Mouse (Mus musculus) layer of hippocampus, adult 9-11 months (tissue): ENCODE data around the gene Smug1.
A peak's percentile ranks its signal among the peaks of the same experiment; 100 is the strongest.

Experiments
- DNase-seq: peaks from one replicate; pipeline ENCODE4 v3.0.0; 2022

Gene Smug1

GRCm38 (mm10) chr15:103144176-103144575 is 22.7 kb downstream of the Smug1 start:
- no peak for DNase-seq

GRCm38 (mm10) chr15:103135431-103135947 is 31.4 kb downstream of the Smug1 start:
- DNase-seq, result peak; percentile 88

- DNase-seq, result no peak
These were observed 32.4 kb downstream of the Smug1 start for GRCm38 (mm10) chr15:103134277-103135086.

GRCm38 (mm10) chr15:103133761-103134160 is 33.1 kb downstream of the Smug1 start:
- no peak for DNase-seq

GRCm38 (mm10) chr15:103130729-103131128 is 36.2 kb downstream of the Smug1 start:
- DNase-seq, result no peak

GRCm38 (mm10) chr15:103129289-103129688 is 37.6 kb downstream of the Smug1 start:
- no peak for DNase-seq

- DNase-seq, result no peak
These were observed 38.6 kb downstream of the Smug1 start for GRCm38 (mm10) chr15:103128056-103128833.

- no peak for DNase-seq
These were observed 40.9 kb downstream of the Smug1 start for GRCm38 (mm10) chr15:103125982-103126381.

GRCm38 (mm10) chr15:103124254-103124653 is 42.6 kb downstream of the Smug1 start:
- DNase-seq, result no peak

GRCm38 (mm10) chr15:103123343-103123742 is 43.5 kb downstream of the Smug1 start:
- no peak for DNase-seq

- no peak for DNase-seq
These were observed 44.5 kb downstream of the Smug1 start for GRCm38 (mm10) chr15:103122372-103122771.

GRCm38 (mm10) chr15:103121416-103121815 is 45.5 kb downstream of the Smug1 start:
- DNase-seq, result no peak

GRCm38 (mm10) chr15:103120594-103120993 is 46.3 kb downstream of the Smug1 start:
- no peak for DNase-seq

GRCm38 (mm10) chr15:103115726-103116125 is 51.2 kb downstream of the Smug1 start:
- DNase-seq, result no peak

- no peak for DNase-seq
These were observed 51.6 kb downstream of the Smug1 start for GRCm38 (mm10) chr15:103115256-103115655.

GRCm38 (mm10) chr15:103113077-103113476 is 53.8 kb downstream of the Smug1 start:
- no peak for DNase-seq

GRCm38 (mm10) chr15:103112309-103112708 is 54.6 kb downstream of the Smug1 start:
- no peak for DNase-seq

- DNase-seq, result no peak
These were observed 57.0 kb downstream of the Smug1 start for GRCm38 (mm10) chr15:103109940-103110339.

GRCm38 (mm10) chr15:103108066-103108676 is 58.7 kb downstream of the Smug1 start:
- no peak for DNase-seq

- no peak for DNase-seq
These were observed 60.7 kb downstream of the Smug1 start for GRCm38 (mm10) chr15:103106201-103106600.
